Mouse (Mus musculus): Measurements from ENCODE around the gene Jagn1. TPM values are rescaled to one million over a fixed set of nuclear protein-coding genes. Genes with fewer than 3 reads are reported as not detected.

Jagn1 gene
- total RNA-seq, 1 experiment, result 119 TPM

DNA sequence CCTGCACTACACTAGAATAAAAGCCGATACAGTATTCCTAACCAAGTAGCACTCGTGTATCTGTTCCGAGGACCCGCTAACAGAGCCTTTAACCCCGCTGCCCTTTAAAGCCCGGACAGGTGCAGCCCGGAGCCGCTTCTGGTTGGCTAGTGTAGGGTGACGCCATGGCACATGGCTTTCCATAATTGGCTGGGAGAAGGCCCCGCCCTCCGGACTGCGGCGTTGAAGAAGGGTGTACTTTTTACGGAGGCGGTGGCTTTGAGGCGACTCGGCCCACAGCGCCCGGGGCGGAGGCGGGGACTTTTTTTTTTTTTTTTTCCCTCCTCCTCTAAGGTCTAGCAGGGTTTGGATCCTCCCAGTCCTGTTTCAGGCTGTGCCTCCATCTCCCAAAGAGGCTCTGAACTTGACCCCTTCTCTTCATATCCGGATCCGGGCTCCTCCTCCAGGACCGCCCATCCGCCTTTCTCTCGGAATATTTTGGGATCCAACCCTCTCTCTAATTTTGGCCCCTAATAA, 40.8 kb downstream of the Jagn1 start, which contains the start of gene Creld1:
Creld1 (plus strand) TSS at position 198 of the 516 bp plus-strand sequence.
- no peaks in the 10 kb centered on the region for H3K9me3 ChIP-seq (ENCODE audit: control insufficient read depth, insufficient read depth, low read depth, low read length)
- peak; percentile 99 for DNase-seq (ENCODE audit: low read depth, low spot score)
- H3K27ac ChIP-seq (ENCODE audit: insufficient read depth, low read depth, low read length, poor library complexity, severe bottlenecking), result peak within 1 kb of the TSS; percentile 38; the same call in 1 of the 2 replicates
- in situ Hi-C loops (cut with MboI; ENCODE audit: low sequenced_read_pairs in 2 of 2, unreplicated experiment in 2 of 2), result no loop called here
- H3K36me3 ChIP-seq (ENCODE audit: control insufficient read depth, insufficient read depth, low read length, poor library complexity, severe bottlenecking), result no peaks in the 10 kb centered on the region; the same call in 1 of the 2 replicates
- peaks cover 10 to 16% of the 10 kb centered on the region in 2 experiments for H3K4me1 ChIP-seq (ENCODE audit: control insufficient read depth in 2 of 2, insufficient read depth in 2 of 2, low read length in 2 of 2, poor library complexity in 1 of 2)
- H3K9ac ChIP-seq (ENCODE audit: insufficient read depth, low read depth, low read length, poor library complexity, severe bottlenecking), result peak within 1 kb of the TSS; percentile 67
- peak within 1 kb of the TSS; percentile 69 to 97 for H3K4me3 ChIP-seq (ENCODE audit: insufficient read depth in 1 of 2, low read depth in 1 of 2, low read length in 2 of 2, poor library complexity in 1 of 2, severe bottlenecking in 1 of 2)
- TF ChIP-seq MAFK (IDR thresholded peaks at IDR 0.05; ENCODE audit: insufficient read depth, low read depth, low read length), result 0 out of 2 replicates have a peak, but pooled peaks have one; percentile 9
- TF ChIP-seq ZNF384 (IDR thresholded peaks at IDR 0.05; ENCODE audit: low read depth, low read length), result peak; percentile 99
- TF ChIP-seq HCFC1 (IDR thresholded peaks at IDR 0.05; ENCODE audit: borderline replicate concordance, insufficient read depth, low read length), result no peak
- no peak for TF ChIP-seq CHD2 (IDR thresholded peaks at IDR 0.05; ENCODE audit: low read depth, low read length)
- no peak for TF ChIP-seq ZC3H11A (IDR thresholded peaks at IDR 0.05; ENCODE audit: borderline replicate concordance, low read depth, low read length)

DNA sequence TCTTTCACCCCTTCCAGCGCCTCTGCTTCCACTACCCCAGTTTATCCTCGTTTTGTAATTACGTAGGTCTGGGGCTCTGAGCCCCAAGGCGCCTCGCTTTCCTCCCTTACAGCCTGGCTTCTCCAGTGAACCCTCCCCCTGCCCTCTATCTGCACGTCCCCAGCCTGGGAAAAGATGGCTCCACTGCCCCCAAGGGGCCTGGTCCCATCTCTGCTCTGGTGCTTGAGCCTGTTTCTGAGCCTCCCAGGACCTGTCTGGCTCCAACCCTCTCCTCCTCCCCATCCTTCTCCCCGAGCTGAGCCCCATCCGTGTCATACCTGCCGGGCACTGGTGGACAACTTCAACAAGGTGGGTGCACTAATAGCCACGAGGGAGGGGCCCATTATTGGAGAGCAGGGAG, 41.4 kb downstream of the Jagn1 start:
- Histone ChIP-seq H3K4me1 (ENCODE audit: control insufficient read depth in 2 of 2, insufficient read depth in 2 of 2, low read length in 2 of 2, poor library complexity in 1 of 2) (peaks cover 10 to 18% of the 10 kb centered on the region in 2 experiments), H3K36me3 (ENCODE audit: control insufficient read depth, insufficient read depth, low read length, poor library complexity, severe bottlenecking) (no peaks in the 10 kb centered on the region; the same call in 1 of the 2 replicates), H3K9ac (ENCODE audit: insufficient read depth, low read depth, low read length, poor library complexity, severe bottlenecking) (peak overlapping the region; percentile 67), H3K4me3 (ENCODE audit: insufficient read depth in 1 of 2, low read depth in 1 of 2, low read length in 2 of 2, poor library complexity in 1 of 2, severe bottlenecking in 1 of 2) (peak overlapping the region; percentile 49 to 97), H3K9me3 (ENCODE audit: control insufficient read depth, insufficient read depth, low read depth, low read length) (no peaks in the 10 kb centered on the region), H3K27ac (ENCODE audit: insufficient read depth, low read depth, low read length, poor library complexity, severe bottlenecking) (peak overlapping the region; percentile 38; the same call in 1 of the 2 replicates)
- in situ Hi-C loops (cut with MboI; ENCODE audit: low sequenced_read_pairs in 2 of 2, unreplicated experiment in 2 of 2), result no loop called here
- TF ChIP-seq ZNF384 (IDR thresholded peaks at IDR 0.05; ENCODE audit: low read depth, low read length) (no peak), CHD2 (IDR thresholded peaks at IDR 0.05; ENCODE audit: low read depth, low read length) (no peak), ZC3H11A (IDR thresholded peaks at IDR 0.05; ENCODE audit: borderline replicate concordance, low read depth, low read length) (no peak), HCFC1 (IDR thresholded peaks at IDR 0.05; ENCODE audit: borderline replicate concordance, insufficient read depth, low read length) (no peak), MAFK (IDR thresholded peaks at IDR 0.05; ENCODE audit: insufficient read depth, low read depth, low read length) (no peak)
- no peak for DNase-seq (ENCODE audit: low read depth, low spot score)

DNA sequence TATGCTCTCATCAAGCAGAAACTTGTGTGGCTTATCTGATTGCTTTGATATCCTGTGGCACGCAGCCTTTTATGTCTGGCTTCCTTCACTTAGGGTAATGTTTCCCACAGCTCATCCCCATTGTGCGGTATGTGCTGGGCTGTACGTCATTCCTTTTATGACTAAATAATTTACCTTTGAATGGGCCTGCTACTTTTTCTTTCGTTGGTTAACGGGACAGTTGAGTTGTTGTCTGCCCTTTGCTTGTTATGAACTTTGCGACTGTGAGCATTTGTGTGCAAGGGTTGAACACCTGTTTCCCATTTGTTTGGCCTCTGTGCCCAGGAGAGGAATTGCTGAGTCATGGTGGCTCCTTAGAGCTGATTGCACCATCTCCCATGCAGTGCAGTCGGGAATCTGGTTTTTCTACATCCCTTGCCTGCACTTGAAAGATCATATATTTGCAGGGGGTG, 44.8 kb downstream of the Jagn1 start:
- no peak for DNase-seq (ENCODE audit: low read depth, low spot score)
- Histone ChIP-seq H3K4me3 (ENCODE audit: insufficient read depth in 1 of 2, low read depth in 1 of 2, low read length in 2 of 2, poor library complexity in 1 of 2, severe bottlenecking in 1 of 2) (no peak overlapping the region), H3K36me3 (ENCODE audit: control insufficient read depth, insufficient read depth, low read length, poor library complexity, severe bottlenecking) (peaks cover 3% of the 10 kb centered on the region; the same call in 1 of the 2 replicates), H3K27ac (ENCODE audit: insufficient read depth, low read depth, low read length, poor library complexity, severe bottlenecking) (0 out of 2 replicates have a peak overlapping the region, but pooled peaks have one; percentile 8), H3K9ac (ENCODE audit: insufficient read depth, low read depth, low read length, poor library complexity, severe bottlenecking) (no peak overlapping the region; the same call in 1 of the 2 replicates), H3K4me1 (ENCODE audit: control insufficient read depth in 2 of 2, insufficient read depth in 2 of 2, low read length in 2 of 2, poor library complexity in 1 of 2) (peaks cover 10 to 21% of the 10 kb centered on the region in 2 experiments), H3K9me3 (ENCODE audit: control insufficient read depth, insufficient read depth, low read depth, low read length) (no peaks in the 10 kb centered on the region)
- no peak for TF ChIP-seq ZNF384 (IDR thresholded peaks at IDR 0.05; ENCODE audit: low read depth, low read length)
- peak; percentile 98 for TF ChIP-seq MAFK (IDR thresholded peaks at IDR 0.05; ENCODE audit: insufficient read depth, low read depth, low read length)
- in situ Hi-C loops (cut with MboI; ENCODE audit: low sequenced_read_pairs in 2 of 2, unreplicated experiment in 2 of 2), result no loop called here

DNA sequence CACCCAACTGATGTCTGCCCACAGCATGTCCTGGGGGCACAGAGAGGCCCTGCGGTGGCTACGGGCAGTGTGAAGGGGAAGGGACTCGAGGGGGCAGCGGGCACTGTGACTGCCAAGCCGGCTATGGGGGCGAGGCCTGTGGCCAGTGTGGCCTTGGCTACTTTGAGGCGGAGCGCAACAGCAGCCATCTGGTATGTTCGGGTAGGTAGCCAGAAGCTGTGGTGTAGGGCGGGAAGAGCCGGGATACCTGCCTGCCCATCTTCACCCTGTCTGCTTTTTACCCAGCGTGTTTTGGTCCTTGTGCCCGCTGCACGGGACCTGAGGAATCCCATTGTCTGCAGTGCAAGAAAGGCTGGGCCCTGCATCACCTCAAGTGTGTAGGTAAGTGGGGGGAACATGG, 47.0 kb downstream of the Jagn1 start:
- H3K4me3 ChIP-seq (ENCODE audit: insufficient read depth in 1 of 2, low read depth in 1 of 2, low read length in 2 of 2, poor library complexity in 1 of 2, severe bottlenecking in 1 of 2), result peak overlapping the region; percentile 12 to 23; a peak in 2 of 4 replicates
- H3K27ac ChIP-seq (ENCODE audit: insufficient read depth, low read depth, low read length, poor library complexity, severe bottlenecking), result no peak overlapping the region
- H3K4me1 ChIP-seq (ENCODE audit: control insufficient read depth in 2 of 2, insufficient read depth in 2 of 2, low read length in 2 of 2, poor library complexity in 1 of 2), result peaks cover 10 to 23% of the 10 kb centered on the region in 2 experiments
- no peak overlapping the region for H3K9ac ChIP-seq (ENCODE audit: insufficient read depth, low read depth, low read length, poor library complexity, severe bottlenecking)
- in situ Hi-C loops (cut with MboI; ENCODE audit: low sequenced_read_pairs in 2 of 2, unreplicated experiment in 2 of 2), result no loop called here
- DNase-seq (ENCODE audit: low read depth, low spot score), result no peak
- peaks cover 3% of the 10 kb centered on the region; the same call in 1 of the 2 replicates for H3K36me3 ChIP-seq (ENCODE audit: control insufficient read depth, insufficient read depth, low read length, poor library complexity, severe bottlenecking)
- TF ChIP-seq HCFC1 (IDR thresholded peaks at IDR 0.05; ENCODE audit: borderline replicate concordance, insufficient read depth, low read length) (no peak), ZC3H11A (IDR thresholded peaks at IDR 0.05; ENCODE audit: borderline replicate concordance, low read depth, low read length) (no peak), CHD2 (IDR thresholded peaks at IDR 0.05; ENCODE audit: low read depth, low read length) (no peak), ZNF384 (IDR thresholded peaks at IDR 0.05; ENCODE audit: low read depth, low read length) (no peak), MAFK (IDR thresholded peaks at IDR 0.05; ENCODE audit: insufficient read depth, low read depth, low read length) (no peak)
- no peaks in the 10 kb centered on the region for H3K9me3 ChIP-seq (ENCODE audit: control insufficient read depth, insufficient read depth, low read depth, low read length)
